Mouse (Mus musculus) ovary, adult 2 months (tissue): ENCODE data around the gene Tmem116. TPM values are rescaled to one million over a fixed set of nuclear protein-coding genes. Genes with fewer than 3 reads are reported as not detected.

Experiments
- polyA plus RNA-seq: library from polyadenylated mRNA; depleted of rRNA; stranded (reverse); fragments of >200 nt; gene quantifications from 2 replicates; pipeline ENCODE4 v1.2.3, GENCODE M21; 2012; rRNA removed

Gene Tmem116
- polyA plus RNA-seq: 5.2 and 7.4 TPM in 2 replicates

DNA sequence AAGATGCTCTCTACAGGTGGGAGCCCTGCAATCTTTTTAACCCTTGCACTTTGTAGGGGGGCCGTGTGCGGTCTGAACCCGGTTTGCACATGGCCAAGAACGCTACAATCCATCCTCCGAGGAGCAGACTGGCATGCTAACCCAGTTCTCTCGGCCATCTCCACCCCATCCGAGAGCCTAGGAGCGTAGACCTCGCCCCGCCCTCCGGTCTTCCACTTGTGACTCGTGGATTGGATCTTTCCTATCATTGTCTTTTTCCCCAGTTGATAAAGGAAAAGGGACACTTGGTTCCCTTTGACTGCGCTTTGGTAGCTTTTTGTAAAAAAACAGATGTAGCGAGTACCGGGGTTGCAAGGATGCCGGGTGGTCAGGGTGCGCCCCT is at the start of gene Tmem116:
Gene Tmem116, plus strand, starts transcription at position 250 of the 382 bp plus-strand sequence.

DNA sequence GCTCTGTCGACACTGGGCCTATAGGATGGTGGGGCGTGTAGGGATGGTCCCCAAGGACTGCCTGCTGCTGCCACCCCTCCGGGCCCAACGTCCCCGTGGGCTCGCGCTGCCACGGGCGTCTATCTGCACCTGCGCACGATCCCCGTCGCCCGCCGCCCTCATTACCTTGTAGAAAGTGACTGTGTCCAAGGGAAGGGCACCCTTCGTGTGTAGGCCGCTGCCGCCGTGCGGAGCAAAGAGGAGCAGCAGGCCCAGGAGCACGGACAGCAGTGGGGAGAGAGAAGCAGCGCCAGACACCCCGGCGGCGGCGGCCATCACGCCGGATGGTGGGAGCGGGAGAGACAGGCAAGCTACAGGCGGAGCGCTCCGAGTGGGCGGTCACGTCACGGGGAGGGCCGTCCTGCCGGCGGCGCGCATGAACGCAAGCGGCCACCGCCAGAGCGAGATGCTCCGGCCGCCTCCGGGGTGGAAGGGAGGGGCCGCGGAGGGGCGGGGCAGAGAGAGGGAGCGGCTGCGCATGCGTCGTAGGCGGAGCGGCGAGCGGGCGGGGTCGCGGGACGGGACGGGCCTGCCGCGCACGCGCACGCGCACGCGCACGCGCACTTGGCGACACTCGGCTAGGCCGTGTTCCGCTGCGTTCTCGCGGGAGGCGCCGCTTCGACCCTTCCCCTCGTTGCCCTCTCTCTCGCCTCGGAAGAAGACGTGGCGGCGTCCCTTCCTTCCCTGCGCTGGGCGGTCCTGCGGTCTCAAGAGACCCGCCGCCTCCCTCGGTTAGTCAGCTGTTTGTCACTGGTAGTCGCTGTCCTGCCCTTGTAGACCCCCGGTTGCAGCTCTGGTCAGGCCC is 555 bp downstream of the Tmem116 start, which contains the start of gene Erp29:
Gene Erp29, minus strand, starts transcription at position 481 of the 844 bp plus-strand sequence.

DNA sequence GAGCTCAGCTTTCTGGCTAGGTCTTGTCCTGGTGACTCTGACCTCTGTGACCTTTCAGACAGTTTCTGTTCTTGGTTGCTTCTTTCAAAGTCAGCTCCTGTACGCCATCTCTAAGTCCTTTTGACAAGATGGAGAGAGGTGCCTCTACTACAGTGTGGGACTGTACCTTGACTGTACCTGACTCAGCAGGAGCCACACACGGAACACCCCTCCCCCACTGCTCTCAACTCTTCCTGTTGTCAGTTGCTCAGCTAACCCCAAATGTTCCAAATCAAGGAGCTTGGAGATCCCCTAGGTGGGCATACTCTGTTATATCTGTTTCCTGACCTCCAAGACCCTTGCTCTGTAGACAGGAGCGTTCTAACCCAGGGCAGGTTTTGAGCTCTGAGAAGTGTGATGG is 51.5 kb downstream of the Tmem116 start, which contains the start of gene Adam1b:
Gene Adam1b, minus strand, starts transcription at position 205 of the 400 bp plus-strand sequence.

GRCm38 (mm10) chr5:121544910-121545792 is 93.5 kb downstream of the Tmem116 start, which contains the start of the genes Adam1a and Gm42878:
Gene Adam1a (minus strand): TSS chr5:121545482.
Gene Gm42878 (minus strand): TSS chr5:121545482.

GRCm38 (mm10) chr5:121545793-121546529 is 94.3 kb downstream of the Tmem116 start, which contains the start of gene Mapkapk5:
Gene Mapkapk5 (minus strand): TSS chr5:121545905.

Other genes with a start within 250 kb of the Tmem116 start
- 341 and 412 TPM in 2 replicates for gene Rpl6, start 247.4 kb upstream of the Tmem116 start, polyA plus RNA-seq
- gene Hectd4, start 231.7 kb upstream of the Tmem116 start, polyA plus RNA-seq: 19.1 and 24.3 TPM in 2 replicates
- 56.2 and 70.8 TPM in 2 replicates for gene Trafd1, start 66.3 kb upstream of the Tmem116 start, polyA plus RNA-seq
- 9.9 and 11.7 TPM in 2 replicates for gene Naa25, start 54.0 kb upstream of the Tmem116 start, polyA plus RNA-seq
- 63.7 and 83.5 TPM in 2 replicates for gene Erp29, start 613 bp downstream of the Tmem116 start, polyA plus RNA-seq
- gene Adam1b, start 51.5 kb downstream of the Tmem116 start, polyA plus RNA-seq: not detected in 2 replicates
- 5.1 and 5.7 TPM in 2 replicates for gene Adam1a, start 93.6 kb downstream of the Tmem116 start, polyA plus RNA-seq
- gene Gm42878, start 93.6 kb downstream of the Tmem116 start, polyA plus RNA-seq: 0.47 TPM in 1 of 2 replicates, not detected in the other
- gene Mapkapk5, start 94.0 kb downstream of the Tmem116 start, polyA plus RNA-seq: 21.7 and 27.0 TPM in 2 replicates
- 880 and 1,335 TPM in 2 replicates for gene Aldh2, start 141.9 kb downstream of the Tmem116 start, polyA plus RNA-seq
- gene Acad12, start 167.0 kb downstream of the Tmem116 start, polyA plus RNA-seq: 8.7 and 12.8 TPM in 2 replicates
- 7.4 and 8.8 TPM in 2 replicates for gene Acad10, start 208.6 kb downstream of the Tmem116 start, polyA plus RNA-seq
- gene Brap, start 208.7 kb downstream of the Tmem116 start, polyA plus RNA-seq: 26.7 and 32.8 TPM in 2 replicates